In genomic region chr17:80290074-80290657, GRCm38 (mm10) we compare ENCODE assay signal across 8 mouse cellular contexts. TPM values are rescaled to one million over a fixed set of nuclear protein-coding genes. Genes with fewer than 3 reads are reported as not detected.
DNase-seq lines count a peak whose midpoint lies in the region; ATAC-seq lines count a peak whose summit lies in the region.

Morn2 (plus strand) TSS chr17:80290203.
Dhx57 (minus strand) TSS chr17:80290476.

- no peaks in the 10 kb centered on the region for H3K9me3 ChIP-seq in hindbrain, embryonic 11.5 days (ENCODE audit: control insufficient read depth, low read length)

- H3K36me3 ChIP-seq in hindbrain, embryonic 11.5 days (ENCODE audit: control insufficient read depth, insufficient read depth, low read length): no peaks in the 10 kb centered on the region

- under 1% methylated on average over 34 of the region's 35 CpGs for WGBS in hindbrain, embryonic 11.5 days

- peak within 1 kb of the TSS; percentile 83 for H3K27ac ChIP-seq in hindbrain, embryonic 11.5 days (ENCODE audit: low read depth, low read length)

- ATAC-seq in frontal cortex, adult (ENCODE audit: low TSS enrichment): peak; percentile 96
- peak; percentile 99 for ATAC-seq in hindbrain, embryonic 11.5 days (ENCODE audit: low FRiP score)

- H3K4me1 ChIP-seq in hindbrain, embryonic 11.5 days (replicated peaks; ENCODE audit: control insufficient read depth, insufficient read depth, low read length): no peaks in the 10 kb centered on the region; the same call in 1 of the 2 replicates

- peak within 1 kb of the TSS; percentile 65 for H3K9ac ChIP-seq in hindbrain, embryonic 11.5 days (ENCODE audit: low read depth, low read length)

- H3K4me3 ChIP-seq in hindbrain, embryonic 11.5 days (ENCODE audit: low read depth, low read length): peak within 1 kb of the TSS; percentile 87

- peak within 1 kb of the TSS; percentile 48 for H3K4me2 ChIP-seq in hindbrain, embryonic 11.5 days (replicated peaks; ENCODE audit: low read depth, low read length)

- peak; percentile 81 for DNase-seq in MEL-GATA-1-ER (ENCODE audit: extremely low read depth, low read depth)
- peak; percentile 97 for DNase-seq in cerebellum, adult 8-10 months
- peak; percentile 98 for DNase-seq in hindbrain, embryonic 11.5 days (ENCODE audit: low spot score)
- peak; percentile 98 to 99 for DNase-seq in layer of hippocampus, postnatal 10 days (ENCODE audit: low spot score in 2 of 2)
- peak; percentile 98 for DNase-seq in lung, postnatal 10 days
- peak; percentile 98 for DNase-seq in ovary, postnatal 36 days (ENCODE audit: low spot score)
- peak; percentile 97 for DNase-seq in thymus, postnatal 25 days

- no peaks in the 10 kb centered on the region for H3K27me3 ChIP-seq in hindbrain, embryonic 11.5 days (ENCODE audit: control insufficient read depth, insufficient read depth, low read length)

RNA-seq across cellular contexts. Expression of gene Morn2, which starts in this region (rescaled TPM):
- polyA plus RNA-seq in hindbrain, embryonic 11.5 days (2014; fragmentation: Nextera tagmentation; extraction: Ambion mirVana): 32.0 and 38.6 TPM in 2 replicates
- 10 to 100 TPM; 18.5 to 21.9 TPM for total RNA-seq in layer of hippocampus, postnatal 10 days (2021)

RNA-seq across cellular contexts. Expression of gene Dhx57, which starts in this region (rescaled TPM):
- polyA plus RNA-seq in hindbrain, embryonic 11.5 days (2014; fragmentation: Nextera tagmentation; extraction: Ambion mirVana): 23.3 and 25.7 TPM in 2 replicates
- total RNA-seq in layer of hippocampus, postnatal 10 days (2021): 10 to 100 TPM; 54.2 to 59.1 TPM

Comparison
In these comparisons a context has a peak if more than half of its experiments do, and no peak if none do; other contexts are left out.
1. Peak in every context shown above with its lines: DNase-seq, ATAC-seq, H3K4me3 ChIP-seq and H3K27ac ChIP-seq.